Mouse (Mus musculus): ENCODE measurements around the gene Map2k1. TPM values are rescaled to one million over a fixed set of nuclear protein-coding genes. Genes with fewer than 3 reads are reported as not detected.
"Not testable (repeated sequence)": the region's sequence is repeated elsewhere in the genome, so short reads cannot be mapped to it uniquely, and the experiment has no call there.

Gene Map2k1
- 79.0 and 86.7 TPM in 2 replicates for polyA plus RNA-seq (2015; fragmentation: Nextera tagmentation; extraction: Ambion mirVana)

DNA sequence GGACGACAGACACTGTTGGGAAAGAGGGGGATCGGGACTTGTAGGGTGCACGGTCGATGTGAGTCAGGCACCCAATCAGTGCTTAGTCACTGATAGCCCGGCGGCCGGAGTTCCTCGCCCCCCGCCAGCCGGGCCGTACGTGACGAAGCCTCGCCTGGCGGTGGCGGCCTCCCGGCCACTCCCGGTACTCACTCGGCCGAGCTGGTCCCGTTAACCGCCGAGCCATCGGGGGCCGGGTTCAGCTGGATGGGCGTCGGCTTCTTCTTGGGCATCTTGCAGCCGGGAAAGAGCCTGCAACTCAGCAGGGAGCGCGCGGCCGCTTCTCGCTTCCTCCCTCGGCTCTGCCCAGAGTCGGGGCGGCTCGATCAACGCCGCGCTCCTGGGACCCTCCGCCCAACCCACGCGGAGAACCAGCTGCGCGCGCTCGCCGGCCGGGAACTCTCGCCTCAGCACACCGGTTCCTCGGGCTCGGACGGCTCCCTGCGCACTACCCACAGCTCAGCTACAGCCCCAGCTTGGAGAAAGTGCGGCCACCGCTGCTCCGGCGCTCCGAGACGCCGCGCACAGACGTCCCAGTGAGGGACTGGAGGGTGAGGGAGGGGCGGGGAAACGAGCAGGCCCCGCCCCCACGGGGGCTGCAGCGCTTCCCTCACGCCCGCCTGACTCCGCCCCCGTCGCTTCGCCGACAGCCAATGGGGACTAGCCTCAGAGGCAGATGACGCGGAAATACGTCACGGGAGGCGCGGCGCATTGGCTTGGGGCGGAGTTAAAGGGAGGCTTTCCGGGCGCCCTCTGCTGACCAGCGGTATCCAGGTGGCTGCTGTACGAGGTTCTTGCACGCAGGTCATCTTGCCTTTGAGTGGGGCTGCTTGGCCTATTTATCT is at the start of gene Map2k1:
Gene Map2k1 (minus strand): TSS at position 611 of the 884 bp plus-strand sequence.
- Histone ChIP-seq H3K4me1 (peaks cover 32% of the 10 kb centered on the region), H3K36me3 (peaks cover 3% of the 10 kb centered on the region; the same call in 1 of the 2 replicates), H3K4me2 (peak within 1 kb of the TSS; percentile 75), H3K9me3 (no peaks in the 10 kb centered on the region), H3K9ac (peak within 1 kb of the TSS; percentile 92), H3K27ac (replicated peaks) (peak within 1 kb of the TSS; percentile 95), H3K4me3 (peak within 1 kb of the TSS; percentile 88), H3K27me3 (replicated peaks) (no peaks in the 10 kb centered on the region)
- whole genome bisulfite sequencing = under 1% methylated on average over 89 of the region's 89 CpGs
- peak; percentile 98 for ATAC-seq (ENCODE audit: extremely low read depth, insufficient number of reproducible peaks, low FRiP score, low TSS enrichment)

DNA sequence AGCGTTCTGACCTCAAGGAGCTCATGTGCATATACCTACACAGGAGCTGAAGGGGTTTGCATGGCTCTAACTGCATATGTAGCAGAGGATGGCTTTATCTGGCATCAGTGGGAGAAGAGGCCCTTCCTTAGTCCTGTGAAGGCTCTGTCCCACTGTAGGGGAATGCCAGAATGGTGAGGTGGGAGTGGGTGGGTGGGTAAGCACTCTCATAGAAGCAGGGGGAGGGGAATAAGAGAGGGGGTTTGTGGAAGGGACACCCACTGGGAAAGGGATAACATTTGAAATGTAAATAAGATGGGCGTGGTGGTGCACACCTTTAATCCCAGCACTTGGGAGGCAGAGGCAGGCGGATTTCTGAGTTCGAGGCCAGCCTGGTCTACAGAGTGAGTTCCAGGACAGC is 49.7 kb upstream of the Map2k1 start:
- H3K9me3 ChIP-seq; H3K9ac ChIP-seq; ATAC-seq (ENCODE audit: extremely low read depth, insufficient number of reproducible peaks, low FRiP score, low TSS enrichment); H3K27ac ChIP-seq (replicated peaks); H3K4me2 ChIP-seq; H3K4me1 ChIP-seq; H3K27me3 ChIP-seq (replicated peaks); H3K4me3 ChIP-seq: not testable (repeated sequence)
- H3K36me3 ChIP-seq = peaks cover 93% of the 10 kb centered on the region
- WGBS = 78% methylated on average over 4 of the region's 4 CpGs

DNA sequence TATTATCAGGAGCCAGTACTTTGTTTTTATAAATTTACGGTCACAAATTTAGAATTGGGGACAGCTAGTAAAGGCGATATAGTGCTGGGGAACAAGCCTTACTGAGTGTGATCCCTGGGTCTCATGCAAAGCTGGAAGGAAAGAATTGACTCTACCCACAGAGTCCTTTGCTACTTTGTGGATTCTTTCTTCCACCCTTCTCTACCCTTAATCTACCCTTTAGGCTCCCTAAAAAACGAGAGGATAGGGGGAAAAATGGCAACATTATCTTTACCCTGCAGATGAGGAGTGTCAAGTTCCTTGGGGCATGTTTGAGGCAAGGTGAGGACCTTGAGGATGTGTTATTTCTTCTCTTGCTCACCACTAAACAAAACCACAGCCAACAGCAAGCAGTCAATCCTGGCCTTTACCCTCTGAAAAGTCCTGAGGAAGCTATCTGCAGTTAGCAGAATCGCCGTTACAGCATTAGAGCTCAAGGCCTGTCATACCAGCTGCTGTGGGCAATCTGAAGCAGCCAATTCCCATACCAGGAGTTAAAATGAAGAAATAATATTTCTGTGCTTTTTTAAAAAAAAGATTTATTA is 29.1 kb upstream of the Map2k1 start:
- H3K9me3 ChIP-seq = no peaks in the 10 kb centered on the region
- 46% methylated on average over 5 of the region's 5 CpGs for WGBS
- no peak for ATAC-seq (ENCODE audit: extremely low read depth, insufficient number of reproducible peaks, low FRiP score, low TSS enrichment)
- no peaks in the 10 kb centered on the region for H3K27me3 ChIP-seq (replicated peaks)
- H3K4me2 ChIP-seq = peak overlapping the region; percentile 79
- H3K4me1 ChIP-seq = peaks cover 12% of the 10 kb centered on the region
- H3K9ac ChIP-seq = peak overlapping the region; percentile 98
- peak overlapping the region; percentile 78 for H3K4me3 ChIP-seq
- H3K36me3 ChIP-seq = peaks cover 15% of the 10 kb centered on the region; the same call in 1 of the 2 replicates
- H3K27ac ChIP-seq (replicated peaks) = peak overlapping the region; percentile 91; the same call in 1 of the 2 replicates

DNA sequence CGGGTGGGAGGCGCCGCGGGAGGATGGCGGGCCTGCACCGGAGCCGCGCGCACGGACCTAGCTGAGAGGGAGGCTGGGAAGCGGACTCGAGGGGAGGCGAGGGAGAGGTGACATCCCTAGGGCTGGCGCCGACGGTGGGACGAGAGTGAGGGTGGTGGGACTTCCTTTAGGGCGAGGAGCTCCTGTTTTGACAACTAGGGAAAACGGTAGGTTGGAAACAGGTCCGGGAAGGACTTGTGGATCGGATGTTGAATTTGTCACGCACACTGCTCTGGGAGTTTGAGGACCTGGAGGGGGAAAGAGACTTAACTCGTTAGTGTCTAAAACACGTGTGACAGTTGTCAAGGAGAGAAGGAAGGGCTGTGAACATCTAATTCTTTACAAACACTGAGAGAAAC is 28.3 kb upstream of the Map2k1 start:
- peak overlapping the region; percentile 79 for H3K4me2 ChIP-seq
- H3K4me1 ChIP-seq = peaks cover 12% of the 10 kb centered on the region
- H3K9ac ChIP-seq = peak overlapping the region; percentile 98
- H3K9me3 ChIP-seq = no peaks in the 10 kb centered on the region
- under 1% methylated on average over 24 of the region's 24 CpGs for WGBS
- no peaks in the 10 kb centered on the region for H3K27me3 ChIP-seq (replicated peaks)
- H3K4me3 ChIP-seq = peak overlapping the region; percentile 78
- H3K27ac ChIP-seq (replicated peaks) = peak overlapping the region; percentile 91
- ATAC-seq (ENCODE audit: extremely low read depth, insufficient number of reproducible peaks, low FRiP score, low TSS enrichment) = peak; percentile 76
- H3K36me3 ChIP-seq = peaks cover 13% of the 10 kb centered on the region; the same call in 1 of the 2 replicates

DNA sequence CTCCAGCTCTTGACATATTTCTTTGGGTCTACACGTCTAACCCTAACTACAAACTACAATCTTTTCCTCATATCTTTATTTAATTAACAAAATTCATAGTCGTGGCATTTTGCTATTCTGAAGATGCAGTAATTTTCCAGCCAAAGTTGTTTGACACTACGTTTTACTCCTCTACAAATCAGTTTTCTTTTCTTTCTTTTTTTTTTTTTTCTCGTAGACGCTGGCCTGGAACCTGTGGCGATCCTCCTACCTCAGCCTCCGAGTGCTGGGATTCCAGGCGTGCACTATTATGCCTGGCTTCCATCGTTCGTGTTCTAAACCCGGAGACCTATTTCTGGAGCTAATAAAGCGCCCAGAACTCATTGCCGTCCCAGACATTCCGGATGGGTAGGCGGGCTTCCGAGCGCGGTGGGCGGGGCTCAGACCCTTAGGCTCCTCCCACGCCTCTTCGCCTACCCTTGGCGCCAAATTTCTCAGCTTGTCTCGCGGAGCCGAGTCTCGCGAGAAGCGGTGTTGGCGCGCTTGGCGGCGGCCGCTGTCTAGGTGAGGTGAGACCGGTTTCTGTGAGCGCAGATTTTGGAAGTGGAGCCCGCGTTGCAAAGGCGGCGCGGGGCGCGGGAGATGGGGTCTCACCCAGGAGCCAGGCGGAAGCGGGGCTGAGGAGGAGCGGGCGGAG is 27.8 kb upstream of the Map2k1 start, which contains the start of gene Tipin:
Gene Tipin (plus strand): TSS at position 477 of the 676 bp plus-strand sequence.
- peak within 1 kb of the TSS; percentile 79 for H3K4me2 ChIP-seq
- H3K4me1 ChIP-seq = peaks cover 12% of the 10 kb centered on the region
- peak within 1 kb of the TSS; percentile 98 for H3K9ac ChIP-seq
- H3K27ac ChIP-seq (replicated peaks) = peak within 1 kb of the TSS; percentile 91
- ATAC-seq (ENCODE audit: extremely low read depth, insufficient number of reproducible peaks, low FRiP score, low TSS enrichment) = peak; percentile 80
- no peaks in the 10 kb centered on the region for H3K27me3 ChIP-seq (replicated peaks)
- H3K4me3 ChIP-seq = peak within 1 kb of the TSS; percentile 78
- WGBS = 2% methylated on average over 46 of the region's 46 CpGs
- 0 out of 2 replicates have a peak, but pooled peaks cover 11% of the 10 kb centered on the region for H3K36me3 ChIP-seq
- H3K9me3 ChIP-seq = no peaks in the 10 kb centered on the region

DNA sequence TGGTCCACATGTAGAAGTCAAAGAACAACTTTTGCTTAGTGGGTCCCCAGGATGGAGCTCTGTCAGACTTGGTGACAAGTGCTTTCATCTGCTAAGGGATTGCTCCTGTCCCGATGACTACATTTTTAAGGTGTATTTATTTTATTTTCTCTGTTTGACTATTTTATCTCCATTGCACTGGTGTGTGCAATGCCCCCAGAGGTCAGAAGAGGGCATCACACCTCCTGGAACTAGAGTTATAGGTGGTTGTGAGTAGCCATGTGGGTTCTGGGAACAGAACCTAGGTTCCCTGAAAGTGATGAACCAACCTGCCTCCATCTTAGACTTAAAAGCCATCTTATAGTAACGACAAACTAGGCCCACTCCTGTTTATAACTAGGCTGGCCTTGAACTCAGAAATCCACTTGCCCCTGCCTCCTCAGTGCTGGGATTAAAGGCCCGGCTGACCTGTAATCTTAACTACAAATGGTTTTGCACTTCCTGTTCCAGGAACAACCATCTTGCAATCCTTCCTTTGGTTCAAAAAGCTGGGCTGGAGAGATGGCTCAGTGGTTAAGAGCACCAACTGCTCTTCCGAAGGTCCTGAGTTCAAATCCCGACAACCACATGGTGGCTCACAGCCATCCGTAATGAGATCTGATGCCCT is 25.4 kb upstream of the Map2k1 start:
- Histone ChIP-seq H3K4me1 (peaks cover 12% of the 10 kb centered on the region), H3K4me2 (no peak overlapping the region), H3K36me3 (no peaks in the 10 kb centered on the region), H3K27me3 (replicated peaks) (no peaks in the 10 kb centered on the region), H3K9me3 (no peaks in the 10 kb centered on the region), H3K27ac (replicated peaks) (no peak overlapping the region), H3K9ac (no peak overlapping the region), H3K4me3 (no peak overlapping the region)
- ATAC-seq (ENCODE audit: extremely low read depth, insufficient number of reproducible peaks, low FRiP score, low TSS enrichment) = no peak
- 90% methylated on average over 6 of the region's 6 CpGs for WGBS

DNA sequence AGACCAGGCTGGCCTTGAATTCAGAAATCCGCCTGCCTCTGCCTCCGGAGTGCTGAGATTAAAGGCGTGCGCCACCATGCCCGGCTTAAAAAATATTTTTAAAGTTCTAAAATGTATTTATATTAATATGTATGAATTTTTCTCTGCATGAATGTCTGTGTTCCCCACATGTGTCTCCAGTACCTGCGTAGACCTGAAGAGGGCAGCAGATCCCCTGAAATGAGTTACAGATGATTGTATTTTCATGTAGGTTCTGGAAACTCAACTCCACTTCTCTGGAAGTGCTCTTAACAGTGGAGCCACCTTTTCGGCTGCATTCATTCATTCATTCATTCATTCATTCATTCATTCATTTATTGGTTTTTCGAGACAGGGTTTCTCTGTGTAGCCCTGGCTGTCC is 24.3 kb upstream of the Map2k1 start:
- Histone ChIP-seq H3K9me3 (no peaks in the 10 kb centered on the region), H3K9ac (no peak overlapping the region), H3K4me2 (no peak overlapping the region), H3K4me3 (no peak overlapping the region), H3K36me3 (no peaks in the 10 kb centered on the region), H3K27ac (replicated peaks) (no peak overlapping the region), H3K4me1 (peaks cover 9% of the 10 kb centered on the region), H3K27me3 (replicated peaks) (no peaks in the 10 kb centered on the region)
- no peak for ATAC-seq (ENCODE audit: extremely low read depth, insufficient number of reproducible peaks, low FRiP score, low TSS enrichment)
- 58% methylated on average over 8 of the region's 8 CpGs for WGBS

DNA sequence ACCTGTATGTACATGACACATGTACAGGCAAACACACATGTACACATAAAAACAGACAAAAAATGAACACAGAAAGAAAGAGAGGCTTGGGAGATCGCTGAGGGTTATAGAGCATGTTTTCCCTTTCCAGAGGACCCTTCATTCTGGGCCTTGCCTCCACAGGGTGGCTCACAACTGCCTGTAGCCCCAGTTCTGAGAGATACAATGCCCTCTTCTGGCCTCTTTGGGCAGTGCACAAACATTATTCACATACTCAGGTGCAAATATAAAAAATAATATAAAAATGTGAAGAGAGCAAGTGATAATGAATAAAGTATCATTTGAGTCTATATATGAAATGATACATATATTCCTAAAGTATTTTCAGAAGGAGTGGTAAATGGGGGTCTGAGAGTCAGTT is 21.5 kb upstream of the Map2k1 start:
- H3K4me3 ChIP-seq = no peak overlapping the region
- WGBS = 66% methylated on average over 1 of the region's 1 CpGs
- H3K27me3 ChIP-seq (replicated peaks) = no peaks in the 10 kb centered on the region
- H3K27ac ChIP-seq (replicated peaks) = no peak overlapping the region
- H3K9me3 ChIP-seq = no peaks in the 10 kb centered on the region
- no peak overlapping the region for H3K9ac ChIP-seq
- H3K4me2 ChIP-seq = no peak overlapping the region
- H3K4me1 ChIP-seq = no peaks in the 10 kb centered on the region
- no peaks in the 10 kb centered on the region for H3K36me3 ChIP-seq
- ATAC-seq (ENCODE audit: extremely low read depth, insufficient number of reproducible peaks, low FRiP score, low TSS enrichment) = no peak

DNA sequence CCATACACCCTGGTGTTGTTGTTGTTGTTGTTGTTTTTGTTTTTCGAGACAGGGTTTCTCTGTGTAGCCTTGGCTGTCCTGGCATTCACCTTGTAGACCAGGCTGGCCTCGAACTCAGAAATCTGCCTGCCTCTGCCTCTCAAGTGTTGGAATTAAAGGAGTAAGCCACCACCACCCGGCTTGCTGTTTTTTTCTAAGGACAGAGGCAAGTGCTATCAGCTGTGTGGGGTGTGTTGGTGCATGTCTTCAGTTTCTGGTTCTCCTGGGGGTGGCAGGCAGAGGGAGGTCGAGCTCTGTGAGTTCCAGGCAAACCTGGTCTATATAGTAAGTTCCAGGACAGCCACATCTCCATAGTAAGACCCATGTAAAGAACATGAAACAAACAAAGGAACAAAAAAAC is 20.9 kb upstream of the Map2k1 start:
- no peak overlapping the region for H3K4me3 ChIP-seq
- H3K9ac ChIP-seq = no peak overlapping the region
- H3K27ac ChIP-seq (replicated peaks) = no peak overlapping the region
- WGBS = 67% methylated on average over 4 of the region's 4 CpGs
- ATAC-seq (ENCODE audit: extremely low read depth, insufficient number of reproducible peaks, low FRiP score, low TSS enrichment) = no peak
- H3K4me1 ChIP-seq = no peaks in the 10 kb centered on the region
- H3K4me2 ChIP-seq = no peak overlapping the region
- no peaks in the 10 kb centered on the region for H3K27me3 ChIP-seq (replicated peaks)
- H3K36me3 ChIP-seq = no peaks in the 10 kb centered on the region
- H3K9me3 ChIP-seq = no peaks in the 10 kb centered on the region

DNA sequence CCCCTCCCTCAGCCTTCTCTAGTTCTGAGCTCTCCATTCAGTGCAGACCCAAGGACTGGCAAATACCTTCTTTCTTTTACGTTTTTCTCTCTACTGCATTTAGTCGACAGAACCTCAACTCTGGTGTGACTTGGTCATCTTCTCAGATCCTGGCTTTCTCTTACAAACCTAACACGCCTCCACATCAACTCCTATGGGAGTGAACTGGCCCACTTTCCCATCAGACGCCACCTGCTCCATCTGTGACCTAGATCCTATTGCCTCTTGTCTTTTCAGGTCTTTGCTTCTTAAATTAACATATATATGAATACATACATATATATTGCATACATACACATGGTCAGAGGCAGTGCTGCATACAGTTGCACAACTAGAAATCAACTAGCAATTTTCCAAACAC is 20.3 kb upstream of the Map2k1 start:
- H3K27me3 ChIP-seq (replicated peaks) = no peaks in the 10 kb centered on the region
- no peak overlapping the region for H3K9ac ChIP-seq
- no peak overlapping the region for H3K4me2 ChIP-seq
- H3K4me3 ChIP-seq = no peak overlapping the region
- H3K27ac ChIP-seq (replicated peaks) = no peak overlapping the region
- no peaks in the 10 kb centered on the region for H3K4me1 ChIP-seq
- 70% methylated on average over 4 of the region's 4 CpGs for WGBS
- H3K9me3 ChIP-seq = no peaks in the 10 kb centered on the region
- H3K36me3 ChIP-seq = no peaks in the 10 kb centered on the region
- no peak for ATAC-seq (ENCODE audit: extremely low read depth, insufficient number of reproducible peaks, low FRiP score, low TSS enrichment)

DNA sequence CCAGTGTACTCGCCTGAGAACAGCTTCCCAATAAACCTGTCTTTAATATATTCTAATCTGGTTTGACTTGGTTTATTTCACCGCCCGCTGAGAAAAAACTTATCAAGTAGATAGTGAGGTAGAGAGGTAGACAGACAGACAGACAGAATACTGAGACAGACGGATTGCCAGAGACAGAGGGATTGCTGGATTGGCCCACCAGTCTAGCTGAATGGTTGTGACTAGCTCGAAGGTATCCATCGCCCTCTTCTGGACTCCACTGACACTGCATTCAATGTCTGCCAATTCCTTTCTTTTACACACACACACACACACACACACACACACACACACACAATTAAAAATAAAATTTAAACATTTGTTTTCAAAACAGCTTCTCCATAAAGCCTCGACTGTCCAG is 19.2 kb upstream of the Map2k1 start:
- Histone ChIP-seq H3K9me3 (no peaks in the 10 kb centered on the region), H3K36me3 (no peaks in the 10 kb centered on the region), H3K27me3 (replicated peaks) (no peaks in the 10 kb centered on the region), H3K4me1 (no peaks in the 10 kb centered on the region), H3K27ac (replicated peaks) (no peak overlapping the region), H3K4me3 (no peak overlapping the region), H3K9ac (no peak overlapping the region), H3K4me2 (no peak overlapping the region)
- WGBS = 30% methylated on average over 7 of the region's 7 CpGs
- no peak for ATAC-seq (ENCODE audit: extremely low read depth, insufficient number of reproducible peaks, low FRiP score, low TSS enrichment)
